Mouse (Mus musculus) kidney, embryonic 15.5 days (tissue): Measurements from ENCODE around the gene Tmem239. TPM values are rescaled to one million over a fixed set of nuclear protein-coding genes. Genes with fewer than 3 reads are reported as not detected.
A peak's percentile ranks its signal among the peaks of the same experiment; 100 is the strongest.

Source experiments
- ATAC-seq: fragments of 200-750 bp; cut with Nextera tagmentation; replicated peaks from 2 replicates; pipeline ENCODE4 v1.8.0; 2017; ENCODE audit warnings: moderate TSS enrichment; ENCODE audit not compliant: low FRiP score
- H3K27ac ChIP-seq: fragments of 300-500 bp; sonication (generic); 2 replicates; pipeline ENCODE4 v1.5.1; 2015; ENCODE audit warnings: mild to moderate bottlenecking, inconsistent platforms
- H3K27me3 ChIP-seq: fragments of 300-500 bp; sonication (generic); 2 replicates; pipeline ENCODE4 v1.6.1; 2015; ENCODE audit warnings: inconsistent platforms
- H3K36me3 ChIP-seq: fragments of 300-500 bp; sonication (generic); 2 replicates; pipeline ENCODE4 v1.6.1; 2015; ENCODE audit warnings: inconsistent platforms
- H3K4me1 ChIP-seq: fragments of 300-500 bp; sonication (generic); 2 replicates; pipeline ENCODE4 v1.6.1; 2015; ENCODE audit warnings: inconsistent platforms
- H3K4me2 ChIP-seq: fragments of 300-500 bp; sonication (generic); 2 replicates; pipeline ENCODE4 v1.6.1; 2015; ENCODE audit warnings: moderate library complexity, mild to moderate bottlenecking, inconsistent platforms
- H3K4me3 ChIP-seq: fragments of 300-500 bp; sonication (generic); replicated peaks from 2 replicates; pipeline ENCODE4 v1.5.1; 2015; ENCODE audit warnings: mild to moderate bottlenecking, inconsistent platforms
- H3K9ac ChIP-seq: fragments of 300-500 bp; sonication (generic); 2 replicates; pipeline ENCODE4 v1.6.1; 2015; ENCODE audit warnings: mild to moderate bottlenecking, inconsistent platforms
- H3K9me3 ChIP-seq: fragments of 300-500 bp; sonication (generic); replicated peaks from 2 replicates; pipeline ENCODE4 v1.6.1; 2016; ENCODE audit warnings: inconsistent platforms
- WGBS: fragments of 180-500 bp; shearing (Covaris S2); methylation state at CpG from one replicate; pipeline ENCODE4 v1.1.7; 2015; ENCODE audit warnings: mixed read lengths; 5-methylcytosine and 5-hydroxymethylcytosine counted together
- polyA plus RNA-seq: library from polyadenylated mRNA; unstranded; fragments of >200 nt; fragmentation: Nextera tagmentation; extraction: Ambion mirVana; gene quantifications from 2 replicates; pipeline ENCODE4 v1.2.1, GENCODE M21; 2015

Gene Tmem239
- polyA plus RNA-seq, 1 experiment from 2014 or later = not detected

DNA sequence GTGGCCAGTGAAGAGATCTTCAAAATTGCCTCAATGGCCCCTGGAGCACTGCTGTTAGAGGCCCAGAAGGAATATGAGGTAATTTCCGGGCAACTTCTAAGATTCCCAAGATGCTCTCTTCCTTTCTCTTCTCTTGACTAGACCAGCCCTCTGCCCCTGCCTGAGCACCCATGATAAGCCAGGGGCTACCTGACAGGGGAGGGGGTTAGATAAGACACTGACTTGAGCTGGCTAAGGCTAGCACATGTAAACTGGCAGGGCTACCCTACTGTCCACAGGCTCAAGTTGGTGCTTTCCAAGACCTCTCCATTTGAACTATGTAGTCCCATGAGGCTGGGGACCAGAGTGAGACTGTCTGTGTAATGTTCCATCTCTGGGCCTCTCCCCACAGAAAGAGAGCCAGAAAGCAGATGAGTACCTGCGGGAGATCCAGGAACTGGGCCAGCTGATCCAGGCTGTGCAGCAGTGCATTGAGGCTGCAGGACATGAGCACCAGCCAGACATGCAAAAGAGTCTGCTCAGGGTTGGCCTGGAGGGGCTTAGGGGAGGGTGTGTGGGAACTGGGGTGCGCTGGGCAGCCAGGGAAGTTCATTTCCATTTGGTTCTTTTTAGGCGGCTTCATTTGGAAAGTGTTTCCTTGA is 33.7 kb downstream of the Tmem239 start:
- no peaks in the 10 kb centered on the region for H3K27me3 ChIP-seq
- no peak overlapping the region for H3K4me2 ChIP-seq
- no peak overlapping the region for H3K27ac ChIP-seq
- H3K36me3 ChIP-seq = peaks cover 83% of the 10 kb centered on the region
- 88% methylated on average over 4 of the region's 4 CpGs for WGBS
- no peak overlapping the region for H3K9ac ChIP-seq
- no peaks in the 10 kb centered on the region for H3K4me1 ChIP-seq
- ATAC-seq = no peak
- H3K9me3 ChIP-seq = no peaks in the 10 kb centered on the region
- no peak overlapping the region for H3K4me3 ChIP-seq

DNA sequence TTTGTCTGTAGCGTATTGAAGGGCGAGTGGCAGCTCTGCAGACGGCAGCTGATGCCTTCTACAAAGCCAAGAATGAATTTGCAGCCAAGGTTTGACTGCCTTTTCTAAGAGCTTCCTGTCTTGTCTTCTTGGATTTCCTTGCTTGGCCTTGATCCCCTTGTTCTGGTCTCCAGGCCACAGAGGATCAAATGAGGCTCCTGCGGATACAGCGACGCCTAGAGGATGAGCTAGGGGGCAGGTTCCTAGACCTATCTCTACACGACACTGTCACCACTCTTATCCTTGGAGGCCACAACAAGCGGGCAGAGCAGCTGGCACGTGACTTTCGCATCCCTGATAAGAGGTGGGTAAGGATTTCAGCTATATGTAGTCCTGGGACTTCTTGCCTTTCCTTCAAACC is 35.9 kb downstream of the Tmem239 start:
- Histone ChIP-seq H3K4me2 (no peak overlapping the region), H3K9ac (no peak overlapping the region)
- 90% methylated on average over 10 of the region's 10 CpGs for WGBS

DNA sequence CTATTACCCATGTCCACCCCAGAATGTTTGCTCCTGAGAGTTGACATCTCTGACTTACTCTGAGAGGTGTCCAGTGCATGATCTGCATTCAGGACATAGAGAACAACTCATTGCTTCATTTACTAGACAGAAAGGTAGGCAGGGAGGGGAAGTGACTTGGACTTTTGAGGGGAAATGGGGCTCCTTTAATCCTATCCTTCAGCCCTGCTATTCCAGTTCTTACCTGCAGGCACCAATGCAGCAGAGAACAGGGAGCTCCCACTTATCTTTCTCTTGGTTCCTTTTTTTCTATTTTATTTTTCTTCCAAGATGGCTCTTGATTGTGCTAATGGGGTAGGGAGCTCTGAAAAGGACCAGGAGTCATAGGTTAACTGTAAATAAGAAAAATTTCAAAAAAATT is 42.2 kb downstream of the Tmem239 start:
- no peaks in the 10 kb centered on the region for H3K9me3 ChIP-seq
- H3K4me2 ChIP-seq = no peak overlapping the region
- peaks cover 8% of the 10 kb centered on the region; the same call in 1 of the 2 replicates for H3K27me3 ChIP-seq
- peaks cover 27% of the 10 kb centered on the region for H3K4me1 ChIP-seq
- peaks cover 16% of the 10 kb centered on the region for H3K36me3 ChIP-seq
- no peak overlapping the region for H3K27ac ChIP-seq
- ATAC-seq = no peak
- no peak overlapping the region for H3K9ac ChIP-seq
- no peak overlapping the region for H3K4me3 ChIP-seq

More for the DNA sequence above, 35.9 kb downstream of the Tmem239 start:
- no peak for ATAC-seq
- peaks cover 79% of the 10 kb centered on the region for H3K36me3 ChIP-seq
- no peaks in the 10 kb centered on the region for H3K4me1 ChIP-seq
- H3K27me3 ChIP-seq = no peaks in the 10 kb centered on the region
- H3K4me3 ChIP-seq = no peak overlapping the region
- H3K27ac ChIP-seq = no peak overlapping the region
- H3K9me3 ChIP-seq = no peaks in the 10 kb centered on the region

DNA sequence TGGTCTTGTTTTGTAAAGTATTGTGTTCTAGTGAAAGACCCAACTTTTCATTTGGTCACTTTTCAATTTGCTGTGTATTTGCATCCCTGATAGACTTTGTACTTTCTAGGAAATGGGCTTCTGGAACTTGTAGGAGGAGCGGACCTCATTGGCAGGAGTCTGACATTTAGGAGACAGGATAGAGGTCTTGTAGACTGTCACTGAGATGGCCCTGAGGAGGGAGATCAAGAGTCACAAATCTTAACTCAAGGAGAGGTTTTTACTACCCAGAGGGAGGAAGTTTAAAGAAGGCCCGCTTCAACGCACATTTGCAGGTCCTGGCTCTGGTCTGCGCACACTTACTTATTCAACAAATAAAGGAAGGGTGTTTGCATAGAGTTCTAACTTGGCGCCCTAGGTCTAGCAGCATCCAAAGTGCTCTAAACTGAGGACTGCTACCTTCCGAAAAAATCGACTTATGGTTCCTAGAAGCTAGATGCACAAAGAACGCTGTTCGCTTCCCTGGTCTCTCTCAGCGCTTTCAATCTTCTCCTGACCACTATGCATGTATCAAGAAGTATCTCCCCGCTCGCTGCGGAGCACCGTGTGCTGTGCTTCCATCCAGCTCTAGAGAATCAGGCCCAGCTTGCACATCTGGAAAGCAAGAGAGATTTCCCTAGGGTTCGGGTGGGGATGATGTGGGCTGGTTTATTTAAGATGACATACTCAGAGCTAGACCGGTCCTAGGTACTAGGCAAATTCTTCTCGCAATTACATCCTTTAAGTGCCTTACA is 42.9 kb downstream of the Tmem239 start:
- WGBS = 6% methylated on average over 17 of the region's 17 CpGs
- H3K4me1 ChIP-seq = peaks cover 27% of the 10 kb centered on the region
- peaks cover 9% of the 10 kb centered on the region for H3K36me3 ChIP-seq
- H3K27ac ChIP-seq = 0 out of 2 replicates have a peak overlapping the region, but pooled peaks have one; percentile 93
- peak overlapping the region; percentile 90 for H3K9ac ChIP-seq
- peaks cover 8% of the 10 kb centered on the region; the same call in 1 of the 2 replicates for H3K27me3 ChIP-seq
- ATAC-seq = peak; percentile 5; the same call in 1 of the 2 replicates
- H3K4me3 ChIP-seq = peak overlapping the region; percentile 94
- H3K9me3 ChIP-seq = no peaks in the 10 kb centered on the region
- peak overlapping the region; percentile 92 for H3K4me2 ChIP-seq

DNA sequence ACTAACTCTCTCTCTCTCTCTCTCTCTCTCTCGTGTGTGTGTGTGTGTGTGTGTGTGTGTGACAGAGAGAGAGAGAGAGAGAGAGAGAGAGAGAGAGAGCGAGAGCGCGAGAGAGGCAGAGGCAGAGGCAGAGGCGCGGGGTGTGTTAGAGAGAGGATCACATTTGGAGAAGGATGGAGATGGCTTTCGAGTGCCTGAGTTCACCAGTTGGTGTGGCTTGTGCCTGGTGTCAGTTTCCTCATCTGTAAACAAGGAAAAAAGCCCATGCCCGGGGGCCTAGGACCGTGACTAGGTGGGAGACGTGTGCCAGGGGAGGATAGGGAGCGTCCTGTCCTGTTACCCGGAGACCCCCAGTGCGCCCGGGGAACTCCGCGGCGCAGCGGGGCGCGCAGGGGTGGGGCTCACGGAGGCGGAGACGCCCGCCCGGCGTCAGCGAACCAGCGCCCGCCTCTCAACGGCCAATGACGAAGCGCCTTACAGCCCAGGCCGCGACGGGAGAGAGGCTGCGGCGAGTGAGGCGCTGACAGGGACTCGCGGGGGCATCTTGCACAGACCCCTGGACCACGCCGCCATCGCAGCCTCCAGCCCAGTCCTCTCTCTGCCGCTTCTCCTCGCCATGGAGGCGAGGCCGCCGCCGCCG is 43.6 kb downstream of the Tmem239 start, which contains the start of gene Ptpra:
Gene Ptpra (plus strand): TSS at position 485 of the 640 bp plus-strand sequence.
- peak; percentile 98 for ATAC-seq
- Histone ChIP-seq H3K4me1 (peaks cover 31% of the 10 kb centered on the region), H3K4me3 (peak within 1 kb of the TSS; percentile 94), H3K27ac (peak within 1 kb of the TSS; percentile 93), H3K9ac (peak within 1 kb of the TSS; percentile 90), H3K27me3 (peaks cover 8% of the 10 kb centered on the region; the same call in 1 of the 2 replicates), H3K4me2 (peak within 1 kb of the TSS; percentile 92), H3K9me3 (no peaks in the 10 kb centered on the region), H3K36me3 (peaks cover 3% of the 10 kb centered on the region; the same call in 1 of the 2 replicates)
- WGBS = under 1% methylated on average over 48 of the region's 50 CpGs

DNA sequence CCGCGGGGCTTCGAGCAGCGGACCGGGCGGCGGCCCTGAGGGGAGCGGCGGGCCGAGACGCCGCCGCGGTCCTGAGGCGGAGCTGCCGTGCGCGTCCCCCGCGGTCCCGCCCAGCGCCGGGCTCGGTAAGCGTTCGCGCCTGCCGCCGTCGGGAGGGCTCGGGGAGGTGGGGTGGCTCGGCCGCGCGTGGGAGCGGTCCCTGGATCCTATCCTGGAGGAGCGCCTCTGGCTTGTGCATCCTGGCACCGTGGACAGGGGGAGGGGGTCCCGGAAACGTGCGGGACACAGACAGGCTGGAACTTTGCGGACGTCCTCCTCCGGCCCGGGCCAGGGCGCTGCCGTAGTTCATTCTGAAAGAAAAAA is 44.1 kb downstream of the Tmem239 start:
- Histone ChIP-seq H3K36me3 (no peaks in the 10 kb centered on the region), H3K4me3 (peak overlapping the region; percentile 94), H3K27me3 (peaks cover 8% of the 10 kb centered on the region; the same call in 1 of the 2 replicates), H3K9me3 (no peaks in the 10 kb centered on the region), H3K4me1 (peaks cover 31% of the 10 kb centered on the region), H3K27ac (peak overlapping the region; percentile 93), H3K9ac (peak overlapping the region; percentile 90), H3K4me2 (peak overlapping the region; percentile 92)
- ATAC-seq = peak; percentile 89
- WGBS = under 1% methylated on average over 43 of the region's 47 CpGs

DNA sequence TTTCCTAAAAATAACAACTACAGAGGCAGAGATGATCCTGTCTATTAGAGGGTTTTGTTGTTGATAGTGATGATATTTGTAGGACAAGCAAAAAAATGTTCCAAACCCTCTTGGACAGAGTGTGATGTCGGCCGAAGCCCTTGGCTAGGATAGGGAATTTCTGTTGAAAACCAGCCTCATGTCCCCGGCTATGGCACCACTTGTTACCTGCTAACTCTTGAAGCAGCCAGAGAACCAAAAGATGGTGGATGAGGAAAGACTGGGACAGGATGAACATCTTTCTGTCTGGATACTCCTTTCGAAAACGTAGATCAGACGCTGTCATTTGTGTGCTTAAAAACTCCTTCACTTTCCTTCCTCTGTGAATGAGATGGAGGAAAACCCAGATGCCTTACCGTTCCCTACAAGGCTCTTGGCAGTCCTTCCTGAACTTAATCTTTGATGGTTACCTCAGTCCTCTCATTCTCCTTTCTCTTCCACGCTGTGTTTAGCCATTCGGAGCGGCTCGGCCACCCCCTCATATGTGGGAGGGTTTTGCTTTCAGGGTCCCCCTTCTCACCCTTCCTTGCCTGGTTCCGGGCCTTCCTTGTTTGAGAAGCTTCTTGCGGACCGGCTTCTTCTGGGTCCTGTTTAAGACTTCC is 44.9 kb downstream of the Tmem239 start:
- no peak for ATAC-seq

DNA sequence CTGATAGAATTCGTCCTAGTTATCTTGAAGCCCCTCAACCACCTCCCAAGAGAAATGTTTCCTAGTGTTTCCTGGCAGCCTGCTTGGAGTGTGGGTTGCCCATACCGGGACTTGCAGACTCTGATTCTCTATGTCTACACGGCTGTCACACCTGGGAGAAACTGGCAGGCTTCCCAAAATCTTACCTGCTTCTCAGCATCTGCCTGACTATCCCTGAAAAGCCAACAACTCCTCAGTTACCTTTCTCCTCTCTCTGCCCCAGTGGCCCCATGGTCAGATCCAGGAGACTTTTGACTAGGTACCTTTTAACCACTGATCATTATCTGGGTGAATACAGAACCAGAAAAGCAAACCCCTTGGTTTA is 45.4 kb downstream of the Tmem239 start:
- peak overlapping the region; percentile 92 for H3K4me2 ChIP-seq
- WGBS = 47% methylated on average over 3 of the region's 3 CpGs
- H3K27me3 ChIP-seq = peaks cover 8% of the 10 kb centered on the region; the same call in 1 of the 2 replicates
- no peak overlapping the region for H3K27ac ChIP-seq
- H3K36me3 ChIP-seq = no peaks in the 10 kb centered on the region
- H3K4me1 ChIP-seq = peaks cover 35% of the 10 kb centered on the region
- peak overlapping the region; percentile 90; the same call in 1 of the 2 replicates for H3K9ac ChIP-seq
- no peaks in the 10 kb centered on the region for H3K9me3 ChIP-seq
- H3K4me3 ChIP-seq = peak overlapping the region; percentile 94
- ATAC-seq = no peak

More for the DNA sequence above, 44.9 kb downstream of the Tmem239 start:
- peak overlapping the region; percentile 94 for H3K4me3 ChIP-seq
- H3K27me3 ChIP-seq = peaks cover 8% of the 10 kb centered on the region; the same call in 1 of the 2 replicates
- peaks cover 34% of the 10 kb centered on the region for H3K4me1 ChIP-seq
- H3K9ac ChIP-seq = peak overlapping the region; percentile 90
- H3K27ac ChIP-seq = no peak overlapping the region
- no peaks in the 10 kb centered on the region for H3K9me3 ChIP-seq
- WGBS = 40% methylated on average over 14 of the region's 14 CpGs
- H3K4me2 ChIP-seq = peak overlapping the region; percentile 92
- no peaks in the 10 kb centered on the region for H3K36me3 ChIP-seq

DNA sequence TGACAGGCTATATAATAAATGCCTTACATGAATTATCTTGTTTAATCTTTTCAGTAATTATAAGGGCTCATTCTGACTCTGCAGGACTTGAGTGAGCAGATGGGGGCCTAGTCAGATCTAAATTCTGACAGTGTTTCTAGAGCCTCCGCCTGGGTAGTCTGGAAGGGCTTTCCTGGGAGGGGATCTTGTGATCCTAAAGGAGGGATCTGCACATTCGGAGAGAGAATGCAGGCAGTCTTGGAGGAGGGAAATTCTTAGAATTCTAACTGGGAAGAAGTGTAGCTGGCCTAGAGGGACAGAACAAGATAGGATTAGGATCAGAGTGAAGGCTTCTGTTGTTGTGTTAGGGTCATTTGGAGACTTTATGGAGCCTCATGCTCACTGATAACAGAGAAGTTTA is 46.0 kb downstream of the Tmem239 start:
- Histone ChIP-seq H3K27me3 (peaks cover 8% of the 10 kb centered on the region; the same call in 1 of the 2 replicates), H3K4me2 (no peak overlapping the region), H3K4me3 (no peak overlapping the region), H3K9me3 (no peaks in the 10 kb centered on the region), H3K36me3 (no peaks in the 10 kb centered on the region), H3K27ac (no peak overlapping the region), H3K4me1 (peaks cover 35% of the 10 kb centered on the region), H3K9ac (no peak overlapping the region)
- no peak for ATAC-seq
- 62% methylated on average over 2 of the region's 2 CpGs for WGBS

DNA sequence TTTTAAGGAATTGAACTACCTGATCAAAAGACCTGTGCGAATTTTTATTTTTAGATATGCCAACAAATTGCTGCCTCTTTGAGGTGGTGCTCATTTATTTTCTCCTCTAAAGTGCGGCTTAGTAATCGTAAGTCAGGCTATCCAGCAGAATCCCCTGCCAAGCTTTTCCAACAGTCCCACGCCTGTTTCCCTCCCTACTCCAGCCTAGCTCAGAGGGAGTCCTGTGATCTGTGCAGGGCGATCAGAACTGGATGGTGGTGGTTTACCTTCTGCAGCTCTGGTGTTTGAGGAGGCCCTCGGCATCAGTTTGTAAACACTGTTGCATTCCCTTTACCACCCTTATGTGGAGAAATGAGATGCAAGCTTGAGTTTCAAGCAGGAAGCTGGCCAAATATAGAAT is 47.1 kb downstream of the Tmem239 start:
- Histone ChIP-seq H3K27me3 (peaks cover 6% of the 10 kb centered on the region; the same call in 1 of the 2 replicates), H3K4me2 (no peak overlapping the region), H3K27ac (no peak overlapping the region), H3K4me3 (no peak overlapping the region), H3K36me3 (no peaks in the 10 kb centered on the region), H3K4me1 (peaks cover 35% of the 10 kb centered on the region), H3K9ac (no peak overlapping the region), H3K9me3 (no peaks in the 10 kb centered on the region)
- WGBS = 72% methylated on average over 6 of the region's 6 CpGs
- ATAC-seq = no peak

DNA sequence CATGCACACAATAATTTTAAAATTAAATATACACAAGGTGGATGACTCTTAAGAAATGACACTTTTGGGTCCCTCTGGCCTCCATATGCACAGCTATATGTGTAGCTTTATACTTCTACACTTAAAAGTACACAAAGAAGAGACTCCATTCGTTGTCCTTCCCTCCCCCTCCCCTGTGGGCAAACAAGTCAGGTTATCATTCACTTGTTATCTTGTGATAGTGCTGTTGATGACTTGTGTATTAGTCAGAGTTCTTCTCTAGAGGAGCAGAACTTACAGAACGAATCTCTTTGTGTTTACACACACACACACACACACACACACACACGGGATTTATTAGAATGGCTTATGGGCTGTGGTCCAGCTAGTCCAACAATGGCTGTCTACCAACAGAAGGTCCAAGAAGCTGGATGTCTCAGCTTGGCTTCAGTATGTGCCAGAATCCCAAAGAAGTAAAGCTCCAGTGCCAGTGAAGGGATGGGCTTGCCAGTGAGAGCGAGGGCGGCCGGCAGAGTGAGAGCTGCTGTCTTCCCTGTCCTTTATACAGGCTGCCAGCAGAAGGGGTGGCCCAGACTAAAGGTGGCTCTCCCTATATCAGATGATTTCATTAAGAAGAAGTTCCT is 48.6 kb downstream of the Tmem239 start:
- Histone ChIP-seq H3K27me3 (no peaks in the 10 kb centered on the region), H3K9me3 (no peaks in the 10 kb centered on the region), H3K36me3 (no peaks in the 10 kb centered on the region), H3K4me1 (peaks cover 26% of the 10 kb centered on the region), H3K9ac (no peak overlapping the region), H3K4me2 (no peak overlapping the region), H3K27ac (no peak overlapping the region), H3K4me3 (no peak overlapping the region)
- no peak for ATAC-seq
- 86% methylated on average over 6 of the region's 6 CpGs for WGBS
